Mouse (Mus musculus) gastrocnemius, postnatal 36 days (tissue): ENCODE data around the gene Hba-a2. TPM values are rescaled to one million over a fixed set of nuclear protein-coding genes. Genes with fewer than 3 reads are reported as not detected.
"Not testable (repeated sequence)": the region's sequence is repeated elsewhere in the genome, so short reads cannot be mapped to it uniquely, and the experiment has no call there.

Source experiments
- DNase-seq, 2 experiments: peaks; one replicate each; pipeline ENCODE4 v3.0.0; 2022
- intact Hi-C: fragments of 180-260 bp; cut with DNase I; formaldehyde crosslinking; loops from one replicate; pipeline ENCODE4 v1.15.1; 2025
- total RNA-seq, 2 experiments: library from RNA; stranded (reverse); gene quantifications; 2 replicates each; pipeline ENCODE4 v1.2.3; 2021

Gene Hba-a2
- total RNA-seq, 2 experiments from 2014 or later: 195 to 294 TPM

- intact Hi-C loops: no loop called here
- DNase-seq: no peak
Measured at GRCm38 (mm10) chr11:32281416-32282144, 14.7 kb upstream of the Hba-a2 start.

GRCm38 (mm10) chr11:32283091-32283777 lies 13.1 kb upstream of the Hba-a2 start, which contains the start of gene Hba-a1:
TSS of gene Hba-a1 (plus strand) at chr11:32283511.
- DNase-seq, intact Hi-C loops: not testable (repeated sequence)

GRCm38 (mm10) chr11:32284582-32284981 lies 11.7 kb upstream of the Hba-a2 start:
- intact Hi-C loops, DNase-seq: not testable (repeated sequence)

GRCm38 (mm10) chr11:32285031-32285775 lies 11.1 kb upstream of the Hba-a2 start:
- no peak for DNase-seq
- intact Hi-C loops: loop anchor here (5.0 kb wide), 1 partner anchor 103 kb away; no protein-coding TSS in a partner anchor

DNA sequence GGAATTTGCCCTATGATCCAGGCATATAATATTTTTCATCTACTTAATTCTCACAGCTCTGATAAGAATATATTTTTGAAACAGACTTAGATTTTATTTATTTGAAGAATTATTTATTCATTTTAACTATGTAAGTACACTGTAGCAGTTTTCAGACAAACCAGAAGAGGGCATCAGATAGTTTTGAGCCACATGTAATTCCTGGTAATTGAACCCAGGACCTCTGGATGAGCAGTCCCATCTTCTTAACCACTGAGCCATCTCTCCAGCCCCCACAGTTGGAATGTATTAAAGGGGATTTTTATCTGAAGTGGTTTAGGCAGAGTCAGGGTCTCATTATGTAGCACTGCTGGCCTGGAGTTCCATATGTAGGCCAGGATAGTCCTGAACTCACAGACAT lies 10.4 kb upstream of the Hba-a2 start:
- intact Hi-C loops: loop anchor here (5.0 kb wide), 1 partner anchor 104 kb away; no protein-coding TSS in a partner anchor
- not testable (repeated sequence) for DNase-seq

DNA sequence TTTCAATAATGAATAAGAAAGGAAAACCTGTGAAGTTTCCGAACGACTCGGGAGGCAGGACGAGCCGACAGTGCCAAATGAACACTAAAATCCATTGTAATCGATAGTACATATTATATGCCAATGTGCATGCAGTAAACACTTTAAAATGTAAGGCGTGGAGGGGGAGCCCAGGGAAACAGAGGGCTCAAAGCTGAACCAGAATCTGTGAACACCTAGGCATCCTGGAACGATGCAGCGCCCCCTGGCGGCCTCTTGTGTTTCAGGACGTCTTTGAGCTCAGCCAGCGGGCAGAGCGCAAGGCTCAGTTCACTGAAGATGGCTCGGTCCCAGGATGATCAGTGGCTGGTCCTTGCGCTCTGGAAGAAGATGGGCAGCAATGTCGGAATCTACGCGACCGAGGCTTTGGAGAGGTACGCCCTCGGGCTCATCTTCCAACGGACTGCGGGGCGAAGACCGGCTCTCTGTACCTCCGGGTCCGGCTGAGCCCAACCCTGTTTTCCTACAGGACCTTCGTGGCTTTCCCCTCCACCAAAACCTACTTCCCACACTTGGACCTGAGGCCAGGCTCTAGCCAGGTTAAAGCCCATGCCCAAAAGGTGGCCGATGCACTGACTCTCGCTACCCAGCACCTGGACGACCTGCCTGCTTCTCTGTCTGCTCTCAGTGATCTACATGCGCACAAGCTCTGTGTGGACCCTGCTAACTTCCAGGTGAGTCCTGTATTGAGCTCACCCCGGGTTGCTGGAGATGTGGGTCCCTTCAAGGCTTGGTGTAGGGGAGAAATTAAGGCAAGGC lies 9.4 kb upstream of the Hba-a2 start, which contains the start of gene Hbq1b:
Hbq1b (plus strand) TSS at position 271 of the 798 bp plus-strand sequence.
- peak; percentile 72 to 76 for DNase-seq
- intact Hi-C loops: loop anchor here (5.0 kb wide), 1 partner anchor 105 kb away; no protein-coding TSS in a partner anchor

DNA sequence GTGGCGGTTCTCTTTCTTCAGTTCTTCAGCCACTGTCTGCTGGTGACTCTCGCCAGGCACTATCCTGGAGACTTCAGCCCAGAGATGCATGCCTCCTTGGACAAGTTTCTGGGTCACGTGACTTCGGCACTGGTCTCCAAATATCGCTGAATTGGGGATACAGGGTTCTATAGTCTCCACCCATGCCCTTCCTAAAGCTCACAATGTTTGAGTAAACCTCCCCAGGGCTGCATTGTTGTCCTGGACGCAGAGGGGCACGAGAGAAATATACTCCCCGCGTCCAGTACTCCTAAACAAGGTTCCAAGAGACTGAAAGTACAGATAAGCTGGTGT lies 8.8 kb upstream of the Hba-a2 start:
- intact Hi-C loops: loop anchor here (5.0 kb wide), 1 partner anchor 105 kb away; no protein-coding TSS in a partner anchor
- DNase-seq: no peak

- DNase-seq, intact Hi-C loops: not testable (repeated sequence)
Measured at GRCm38 (mm10) chr11:32292819-32293218, 3.5 kb upstream of the Hba-a2 start.

GRCm38 (mm10) chr11:32293479-32293878 lies 2.8 kb upstream of the Hba-a2 start:
- intact Hi-C loops, DNase-seq: not testable (repeated sequence)

- DNase-seq, intact Hi-C loops: not testable (repeated sequence)
Measured at GRCm38 (mm10) chr11:32297417-32297816, 1.1 kb downstream of the Hba-a2 start.

DNA sequence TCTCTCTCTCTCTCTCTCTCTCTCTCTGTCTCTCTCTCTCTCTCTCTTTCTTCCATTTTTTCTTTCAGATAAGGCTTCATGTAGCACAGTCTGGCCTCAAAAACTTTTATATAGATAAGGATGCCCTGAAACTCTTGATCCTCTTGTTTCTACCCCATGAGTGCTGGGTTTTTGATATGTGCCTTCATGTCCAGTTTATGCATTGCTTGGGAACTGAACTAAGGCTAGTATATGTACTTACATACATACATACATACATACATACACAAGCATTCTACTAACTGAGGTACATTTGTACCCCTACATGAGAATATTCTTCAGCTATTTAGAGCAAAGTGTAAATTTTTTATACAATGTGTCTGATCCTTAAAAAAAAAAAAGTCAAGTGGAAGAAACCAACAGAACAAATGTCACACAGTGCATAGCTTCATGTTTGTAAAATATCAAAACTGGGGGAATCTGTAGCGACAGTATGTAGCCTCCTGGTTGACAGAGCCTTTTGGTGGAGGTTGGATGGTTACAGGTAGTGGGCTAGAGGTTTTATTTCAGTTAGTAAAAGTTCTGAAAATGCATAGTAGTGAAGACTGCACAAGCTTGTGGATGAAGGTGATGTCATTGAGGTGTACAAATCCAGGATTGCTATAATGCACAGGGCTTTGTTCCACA lies 1.7 kb downstream of the Hba-a2 start:
- DNase-seq: no peak
- intact Hi-C loops: no loop called here

DNA sequence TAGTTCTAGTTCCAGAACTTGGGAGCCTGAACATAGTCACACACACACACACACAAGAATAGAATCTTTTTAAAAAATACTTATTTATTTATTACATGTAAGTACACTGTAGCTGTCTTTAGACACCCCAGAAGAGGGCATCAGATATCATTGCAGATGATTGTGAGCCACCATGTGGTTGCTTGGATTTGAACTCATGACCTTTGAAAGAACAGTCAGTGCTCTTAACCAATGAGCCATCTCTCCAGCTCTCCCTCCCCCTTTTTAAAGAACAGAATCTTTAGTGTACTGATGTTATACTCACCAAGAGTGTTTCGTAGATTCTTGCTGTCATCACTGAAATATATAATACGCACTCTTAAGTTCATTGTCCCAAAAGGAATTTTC lies 2.2 kb downstream of the Hba-a2 start:
- intact Hi-C loops: no loop called here
- DNase-seq: no peak

DNA sequence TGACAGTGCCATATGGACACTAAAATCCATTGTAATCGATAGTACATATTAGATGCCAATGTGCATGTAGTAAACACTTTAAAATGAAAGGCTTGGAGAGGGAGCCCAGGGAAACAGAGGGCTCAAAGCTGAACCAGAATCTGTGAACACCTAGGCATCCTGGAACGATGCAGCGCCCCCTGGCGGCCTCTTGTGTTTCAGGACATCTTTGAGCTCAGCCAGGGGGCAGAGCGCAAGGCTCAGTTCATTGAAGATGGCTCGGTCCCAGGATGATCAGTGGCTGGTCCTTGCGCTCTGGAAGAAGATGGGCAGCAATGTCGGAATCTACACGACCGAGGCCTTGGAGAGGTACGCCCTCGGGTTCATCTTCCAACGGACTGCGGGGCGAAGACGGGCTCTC lies 3.6 kb downstream of the Hba-a2 start, which contains the start of gene Hbq1a:
Hbq1a (plus strand) TSS at position 205 of the 400 bp plus-strand sequence.
- intact Hi-C loops: loop anchor here (5.0 kb wide), 1 partner anchor 118 kb away; no protein-coding TSS in a partner anchor
- DNase-seq: peak; percentile 42 to 57

DNA sequence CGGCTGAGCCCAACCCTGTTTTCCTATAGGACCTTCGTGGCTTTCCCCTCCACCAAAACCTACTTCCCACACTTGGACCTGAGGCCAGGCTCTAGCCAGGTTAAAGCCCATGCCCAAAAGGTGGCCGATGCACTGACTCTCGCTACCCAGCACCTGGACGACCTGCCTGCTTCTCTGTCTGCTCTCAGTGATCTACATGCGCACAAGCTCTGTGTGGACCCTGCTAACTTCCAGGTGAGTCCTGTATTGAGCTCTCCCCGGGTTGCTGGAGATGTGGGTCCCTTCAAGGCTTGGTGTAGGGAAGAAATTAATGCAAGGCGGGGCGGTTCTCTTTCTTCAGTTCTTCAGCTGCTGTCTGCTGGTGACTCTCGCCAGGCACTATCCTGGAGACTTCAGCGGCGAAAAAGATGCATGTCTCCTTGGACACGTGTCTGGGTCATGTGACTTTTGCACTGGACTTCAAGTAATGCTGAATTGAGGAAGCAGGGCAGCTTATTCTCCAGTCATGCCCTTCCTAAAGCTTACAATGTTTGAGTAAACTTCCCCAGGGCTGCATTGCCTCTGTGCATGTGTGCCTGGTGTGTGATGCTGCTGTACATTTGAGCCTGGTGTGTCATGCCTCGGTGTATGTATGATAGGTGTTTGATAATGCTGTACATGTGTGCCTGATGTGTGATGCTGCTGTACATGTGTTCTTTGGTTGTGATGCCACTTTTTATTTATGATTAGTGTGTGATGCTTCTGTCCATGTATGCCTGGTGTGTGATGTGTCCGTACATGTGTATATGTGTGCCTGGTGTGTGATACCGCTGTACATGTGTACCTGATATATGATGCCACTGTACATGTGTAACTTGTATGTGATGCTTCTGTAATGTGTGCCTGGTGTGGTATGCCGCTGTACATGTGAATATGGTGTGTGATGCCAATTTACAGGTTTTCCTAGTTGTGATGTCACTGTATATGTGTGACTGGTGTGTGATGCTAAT lies 4.3 kb downstream of the Hba-a2 start:
- DNase-seq: no peak
- intact Hi-C loops: loop anchor here (5.0 kb wide), 1 partner anchor 118 kb away; no protein-coding TSS in a partner anchor

DNA sequence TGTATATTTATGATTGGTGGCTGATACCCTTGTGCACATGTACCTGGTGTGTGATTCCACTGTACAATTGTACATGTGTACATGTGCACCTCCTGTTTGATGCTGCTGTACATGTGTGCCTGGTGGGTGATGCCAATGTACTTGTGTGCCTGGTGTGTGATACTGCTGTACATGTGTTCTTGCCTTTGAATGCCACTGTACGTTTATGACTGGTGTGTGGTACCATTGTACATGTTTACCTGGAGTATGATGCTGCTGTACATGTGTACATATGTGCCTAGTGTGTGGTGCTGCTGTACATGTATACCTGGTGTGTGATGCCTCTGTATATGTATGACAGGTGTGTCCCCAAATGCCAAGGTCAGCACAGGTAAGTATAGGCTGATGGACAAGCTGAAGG lies 5.2 kb downstream of the Hba-a2 start:
- intact Hi-C loops: loop anchor here (5.0 kb wide), 1 partner anchor 119 kb away; no protein-coding TSS in a partner anchor

DNA sequence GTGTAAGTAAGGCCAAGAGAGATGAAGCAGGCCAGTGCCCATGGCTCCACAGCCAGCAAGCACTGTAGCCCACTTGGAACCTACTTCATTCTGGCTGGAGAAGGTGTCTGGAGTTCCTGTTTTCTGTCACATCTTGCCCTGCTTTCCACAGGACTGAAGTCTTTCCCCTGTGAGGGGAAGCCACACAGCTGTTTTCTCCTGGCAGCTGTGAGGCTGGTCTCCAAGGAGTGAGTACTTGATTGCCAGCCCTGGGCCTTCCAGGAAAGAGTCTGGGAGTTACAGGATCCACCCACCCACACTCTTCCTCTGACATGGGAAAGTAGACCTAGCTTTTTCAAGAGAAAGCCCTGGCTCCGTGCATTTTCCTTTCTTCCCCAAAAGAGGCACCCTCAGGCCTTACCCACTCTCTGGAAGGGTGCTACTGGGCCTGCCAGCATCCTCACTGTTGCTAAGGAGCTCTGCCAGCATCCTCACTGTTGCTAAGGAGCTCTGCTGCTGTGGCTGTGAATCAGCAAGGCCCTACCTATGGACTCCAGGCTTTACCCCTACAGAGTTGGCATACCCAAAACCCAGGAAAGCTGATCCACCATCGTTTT lies 6.6 kb downstream of the Hba-a2 start:
- no peak for DNase-seq
- intact Hi-C loops: loop anchor here (5.0 kb wide), 1 partner anchor 121 kb away; no protein-coding TSS in a partner anchor

More for the DNA sequence above, 5.2 kb downstream of the Hba-a2 start:
- no peak for DNase-seq

GRCm38 (mm10) chr11:32303455-32303854 lies 7.2 kb downstream of the Hba-a2 start:
- no peak for DNase-seq
- intact Hi-C loops: loop anchor here (5.0 kb wide), 1 partner anchor 121 kb away; no protein-coding TSS in a partner anchor
